Mouse (Mus musculus): ENCODE measurements at regions not wholly inside any gene's neighbourhood (a gene's known extent, or its start where the extent isn't known, plus 50 kb on each side); places are given as distances from the start of the nearest gene placed in this dataset.
"Not testable (repeated sequence)": the region's sequence is repeated elsewhere in the genome, so short reads cannot be mapped to it uniquely, and the experiment has no call there.

DNA sequence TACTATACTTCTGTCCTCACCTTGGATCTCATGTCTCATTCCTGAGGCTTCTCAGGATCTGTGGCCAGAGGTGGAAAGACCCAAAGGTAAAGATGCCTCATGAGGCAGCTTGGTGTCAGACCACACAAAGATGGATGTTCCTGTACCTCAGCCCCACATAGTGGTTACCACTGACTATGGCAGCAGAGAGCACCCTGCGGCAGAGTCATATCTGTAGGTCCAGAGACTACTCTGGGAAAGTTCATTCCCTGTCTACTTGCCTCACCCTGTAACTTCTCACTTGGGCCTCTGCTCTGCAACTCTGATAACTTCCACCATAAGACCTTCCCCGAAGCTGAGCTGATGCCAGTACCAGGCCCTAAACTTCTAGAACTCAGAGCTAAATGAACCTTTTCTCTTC lies 91.9 kb upstream of the Klf13 start:
- no peak for DNase-seq (ENCODE audit: low spot score)

GRCm38 (mm10) chr7:64027100-64027499 lies 88.4 kb upstream of the Klf13 start:
- DNase-seq (ENCODE audit: low spot score), result no peak

DNA sequence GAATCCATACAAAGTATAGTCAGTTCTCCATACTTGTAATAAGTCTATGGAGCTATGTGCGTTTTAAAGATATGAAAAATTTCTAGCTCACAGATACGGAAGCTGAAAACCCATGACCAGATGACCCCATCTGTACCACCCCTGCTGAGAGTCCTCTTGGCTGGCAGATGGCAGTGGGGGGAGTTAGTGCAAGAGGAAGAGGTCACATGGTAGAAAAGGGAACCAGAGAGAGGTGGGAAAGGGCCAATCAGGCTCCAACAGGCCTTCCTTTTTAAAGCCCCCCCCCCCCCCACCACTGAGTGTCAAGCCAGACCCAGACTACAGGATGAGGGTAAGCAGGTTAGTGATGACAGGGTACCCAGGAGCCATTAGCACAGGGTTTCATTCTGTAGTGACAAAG lies 86.4 kb upstream of the Klf13 start:
- no peak for DNase-seq (ENCODE audit: low spot score)

DNA sequence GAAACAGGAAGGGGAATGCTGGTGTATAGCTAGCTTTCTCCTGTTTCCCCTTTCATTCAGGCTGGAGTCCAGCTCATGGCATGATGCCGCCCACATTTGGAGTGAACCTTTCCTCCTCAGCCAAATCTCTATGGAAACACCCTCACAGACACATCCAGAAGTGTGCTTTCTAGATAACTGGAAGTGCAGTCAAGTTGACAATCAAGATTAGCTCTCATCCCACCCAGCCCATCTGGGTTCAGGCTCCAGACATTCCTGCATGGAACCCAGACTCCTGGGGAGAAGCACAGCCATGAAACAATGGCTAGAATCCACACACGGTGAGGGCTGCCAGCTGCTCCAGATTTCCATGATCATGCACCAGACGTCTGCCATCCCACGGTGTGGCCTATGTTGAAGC lies 85.5 kb upstream of the Klf13 start:
- no peak for DNase-seq (ENCODE audit: low spot score)

- no peak for DNase-seq (ENCODE audit: low spot score)
Measured at GRCm38 (mm10) chr7:64022711-64023468, 84.2 kb upstream of the Klf13 start.

GRCm38 (mm10) chr7:64021241-64022108 lies 82.8 kb upstream of the Klf13 start:
- DNase-seq (ENCODE audit: low spot score), result no peak

DNA sequence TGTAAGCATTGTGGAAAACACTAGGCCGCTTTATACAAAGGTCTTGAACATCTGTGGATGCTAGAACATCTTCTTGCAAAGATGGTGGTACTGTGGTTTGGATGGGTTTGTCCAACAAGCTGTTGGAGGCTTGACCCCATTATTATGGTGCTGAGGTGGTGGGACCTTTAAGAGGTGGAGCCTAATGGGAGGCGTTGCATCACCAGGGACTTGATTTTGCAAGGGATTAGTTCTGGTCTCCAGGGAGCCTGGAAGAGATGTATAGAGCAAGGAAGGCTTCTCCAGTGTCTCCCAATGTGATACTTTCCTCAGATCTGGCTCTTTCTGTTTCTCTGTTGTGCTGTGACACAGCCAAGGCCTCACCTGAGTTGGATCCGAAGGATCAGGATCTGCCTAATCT lies 79.4 kb upstream of the Klf13 start:
- no peak for DNase-seq (ENCODE audit: low spot score)

GRCm38 (mm10) chr7:64016874-64017273 lies 78.2 kb upstream of the Klf13 start:
- no peak for DNase-seq (ENCODE audit: low spot score)

DNA sequence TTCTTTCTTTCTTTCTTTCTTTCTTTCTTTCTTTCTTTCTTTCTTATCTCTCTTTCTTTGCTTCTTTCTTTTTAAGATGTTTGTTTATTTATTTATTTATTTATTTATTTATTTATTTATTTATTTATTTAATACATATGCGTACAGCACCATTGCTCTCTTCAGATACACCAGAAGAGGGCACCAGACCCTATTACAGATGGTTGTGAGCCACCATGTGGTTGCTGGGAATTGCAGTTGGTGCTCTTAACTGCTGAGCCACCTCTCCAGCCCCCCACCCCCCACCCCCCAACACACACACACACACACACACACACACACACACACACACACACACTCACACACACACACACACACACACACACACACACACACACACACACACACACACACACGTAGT lies 76.4 kb upstream of the Klf13 start:
- DNase-seq (ENCODE audit: low spot score), result not testable (repeated sequence)

DNA sequence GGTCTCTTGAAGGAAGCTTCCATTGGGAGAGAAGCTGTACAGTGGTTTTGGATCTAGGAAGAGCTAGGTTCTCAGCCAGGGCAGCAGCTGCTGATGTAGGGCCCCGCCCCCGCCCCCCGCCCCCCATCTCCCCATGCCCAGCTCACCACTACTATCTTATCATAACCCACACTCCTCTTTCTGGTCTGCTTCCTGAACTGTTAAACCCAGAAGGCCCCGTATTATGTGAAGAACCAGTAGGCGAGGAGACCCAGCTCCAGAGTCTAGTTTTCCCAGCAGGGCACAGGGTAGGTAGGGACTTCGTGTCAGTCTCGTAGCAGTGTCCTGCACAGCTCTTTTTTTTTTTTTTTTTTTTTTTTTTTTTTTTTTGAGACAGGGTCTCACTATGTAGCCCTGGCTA lies 75.5 kb upstream of the Klf13 start:
- no peak for DNase-seq (ENCODE audit: low spot score)

GRCm38 (mm10) chr7:64013023-64013547 lies 74.4 kb upstream of the Klf13 start:
- DNase-seq (ENCODE audit: low spot score), result no peak

DNA sequence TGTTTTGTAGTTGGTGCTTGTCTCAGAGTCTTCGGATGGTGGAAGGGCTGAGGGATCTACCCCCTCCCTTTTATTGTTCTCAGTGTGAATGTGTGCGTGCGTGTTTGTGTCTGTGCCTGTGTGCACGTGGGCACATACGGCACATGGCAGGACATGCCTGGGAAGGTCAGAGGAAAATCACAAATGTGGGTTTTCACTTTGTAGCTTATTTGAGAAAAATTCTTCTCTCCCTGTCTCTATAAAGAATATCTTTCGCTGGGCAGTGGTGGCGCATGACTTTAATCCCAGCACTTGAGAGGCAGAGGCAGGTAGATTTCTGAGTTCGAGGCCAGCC lies 73.5 kb upstream of the Klf13 start:
- no peak for DNase-seq (ENCODE audit: low spot score)

DNA sequence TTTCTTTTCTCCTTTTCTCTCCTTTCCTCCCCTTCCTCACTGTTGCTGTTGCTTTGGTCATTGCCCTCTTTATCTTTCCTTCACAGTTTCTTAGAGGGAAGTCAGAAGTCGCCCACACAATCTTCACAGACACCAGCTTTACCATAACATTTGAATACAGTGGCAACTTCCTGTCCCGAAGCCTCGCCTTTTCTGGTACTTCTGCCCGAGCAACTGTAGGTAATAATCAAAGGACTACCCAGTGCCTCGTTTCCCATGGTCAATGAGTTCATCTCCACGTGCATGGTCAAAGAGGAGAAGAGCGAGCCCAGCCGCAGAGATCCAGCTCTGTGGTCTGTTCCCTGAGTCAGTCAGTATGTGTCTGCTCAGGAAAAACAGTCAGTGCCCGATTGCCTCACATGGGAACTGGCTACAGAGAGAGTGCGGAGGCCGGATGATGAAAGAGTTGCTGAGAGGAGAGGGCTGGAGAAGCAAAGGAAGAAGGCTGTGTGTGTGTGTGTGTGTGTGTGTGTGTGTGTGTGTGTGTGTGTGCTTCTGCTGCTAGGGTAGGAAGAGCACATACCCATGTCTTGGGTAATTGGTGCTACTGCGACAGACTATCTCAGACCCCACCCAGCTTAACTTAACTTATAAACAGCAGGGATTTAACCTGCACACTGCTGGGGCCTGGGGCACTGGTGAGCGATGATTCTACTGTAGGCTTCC lies 73.0 kb upstream of the Klf13 start:
- no peak for DNase-seq (ENCODE audit: low spot score)

GRCm38 (mm10) chr7:64010640-64011039 lies 71.9 kb upstream of the Klf13 start:
- DNase-seq (ENCODE audit: low spot score), result no peak

DNA sequence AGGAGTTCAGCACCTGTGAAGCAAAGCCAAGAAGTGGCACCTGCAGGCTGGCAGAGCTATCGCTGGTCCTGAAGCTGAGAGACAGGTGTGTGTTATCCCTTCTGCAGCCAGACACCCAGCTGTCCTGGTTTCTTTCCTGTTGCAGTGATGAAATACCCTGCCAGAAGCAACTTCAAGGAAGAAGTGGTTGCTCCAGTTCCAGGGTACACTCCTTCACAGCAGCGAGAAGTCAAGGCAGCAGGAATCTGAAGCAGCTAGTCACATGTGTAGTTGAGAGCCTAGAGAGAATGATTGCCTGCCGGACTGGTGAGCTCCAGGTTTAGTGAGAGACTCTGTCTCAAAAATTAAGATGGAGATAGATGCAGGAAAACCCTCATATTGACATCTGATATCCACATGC lies 69.1 kb upstream of the Klf13 start:
- no peak for DNase-seq (ENCODE audit: low spot score)

DNA sequence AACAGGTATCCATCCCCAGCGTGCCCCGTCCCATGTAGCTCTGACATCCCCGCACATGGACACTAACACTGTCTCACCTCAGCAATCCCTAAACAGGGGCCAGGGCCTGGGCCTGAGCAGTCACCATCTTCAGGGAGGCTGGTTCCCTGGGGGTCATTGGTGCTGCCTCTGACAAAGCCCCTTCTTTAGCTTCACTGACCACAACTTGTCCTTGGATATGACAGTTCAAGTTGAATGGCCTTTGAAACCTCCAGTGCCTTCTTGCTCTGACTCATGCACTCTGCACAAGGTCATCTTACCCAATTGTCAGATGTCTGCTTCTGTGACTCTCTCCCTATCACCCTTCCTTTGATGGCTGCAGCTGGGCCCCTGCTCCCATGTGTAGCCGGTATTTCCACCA lies 68.2 kb upstream of the Klf13 start:
- DNase-seq (ENCODE audit: low spot score), result no peak

GRCm38 (mm10) chr7:64005765-64006164 lies 67.0 kb upstream of the Klf13 start:
- no peak for DNase-seq (ENCODE audit: low spot score)

DNA sequence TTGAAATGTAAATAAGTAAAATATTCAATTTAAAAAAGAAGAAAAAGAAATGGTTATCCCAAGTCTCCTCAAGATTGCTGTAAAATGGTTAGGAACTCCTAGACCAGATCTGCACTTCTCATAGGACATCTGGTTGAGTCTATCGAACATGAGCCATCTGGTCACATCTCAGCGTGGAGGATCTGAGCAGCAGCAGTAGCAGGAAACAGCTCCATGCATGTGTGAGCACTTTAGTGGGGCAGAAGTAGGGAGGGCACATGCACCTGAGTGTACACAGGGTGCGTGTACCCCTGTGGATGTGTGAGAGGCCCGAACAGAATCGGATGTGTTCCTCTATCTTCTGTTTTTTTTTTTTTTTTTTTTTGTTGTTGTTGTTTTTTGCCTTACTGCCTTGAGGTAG lies 65.2 kb upstream of the Klf13 start:
- no peak for DNase-seq (ENCODE audit: low spot score)

GRCm38 (mm10) chr7:64001611-64002111 lies 62.9 kb upstream of the Klf13 start:
- no peak for DNase-seq (ENCODE audit: low spot score)

DNA sequence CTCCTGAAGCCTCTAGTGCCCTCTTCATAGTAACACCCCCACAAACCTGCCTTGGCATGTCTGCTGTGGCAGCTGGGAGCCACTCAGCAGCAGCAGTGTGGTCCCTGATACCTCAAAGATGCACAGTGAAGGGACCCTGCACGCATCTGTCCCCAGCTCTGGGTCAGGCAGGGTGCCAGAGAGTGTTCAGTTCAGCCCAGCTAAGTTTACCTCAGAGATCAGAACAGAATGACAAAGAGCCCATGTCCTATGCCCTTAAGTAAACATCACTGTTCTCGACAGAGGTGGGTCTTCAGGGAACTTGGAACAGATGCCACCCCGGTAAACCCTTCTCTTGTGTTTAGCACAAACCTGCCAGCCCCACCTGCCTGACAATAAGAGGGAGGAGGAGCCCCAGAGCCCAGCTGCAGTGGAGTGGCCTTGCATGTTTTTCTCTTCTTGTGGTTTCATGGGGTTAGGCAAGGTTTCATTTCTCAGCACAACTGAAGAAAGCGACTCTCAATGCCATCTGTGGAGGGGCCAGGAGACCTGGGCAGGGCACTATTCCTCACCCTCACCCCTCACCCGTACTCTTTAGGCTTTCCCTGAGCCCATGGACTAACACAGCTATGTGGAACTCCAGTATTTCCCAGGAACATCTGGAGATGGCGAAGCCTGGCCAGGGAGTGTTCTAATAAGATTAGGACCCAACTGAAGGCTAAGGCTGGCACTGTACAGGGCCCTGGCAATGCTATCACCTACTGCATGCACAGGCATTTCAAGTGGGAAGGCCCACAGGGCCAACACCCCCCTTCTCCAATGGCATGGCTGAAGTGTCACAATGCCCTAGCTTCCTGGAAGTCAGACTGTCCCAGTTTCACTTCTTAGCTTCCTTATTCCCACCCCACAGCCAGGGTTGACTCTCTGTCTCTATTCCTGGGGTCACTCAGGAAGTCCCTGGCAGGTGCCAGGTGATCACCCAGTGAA lies 60.6 kb upstream of the Klf13 start:
- no peak for DNase-seq (ENCODE audit: low spot score)

- no peak for DNase-seq (ENCODE audit: low spot score)
Measured at GRCm38 (mm10) chr7:63997997-63998396, 59.3 kb upstream of the Klf13 start.

Data from ovary, postnatal 36 days (tissue).